Mouse (Mus musculus) adipocyte (in vitro differentiated cells): ENCODE results near the gene Ube2o.
"Not testable (repeated sequence)": the region's sequence is repeated elsewhere in the genome, so short reads cannot be mapped to it uniquely, and the experiment has no call there.

Experiments
- DNase-seq: peaks from one replicate; pipeline ENCODE4 v3.0.0-alpha.2; 2016; ENCODE audit warnings: low spot score

The Ube2o gene

GRCm38 (mm10) chr11:116615735-116616437, 34.6 kb upstream of the Ube2o start:
- DNase-seq: peak; percentile 48

GRCm38 (mm10) chr11:116613234-116613633, 32.0 kb upstream of the Ube2o start:
- no peak for DNase-seq

- DNase-seq: no peak
These were observed 31.3 kb upstream of the Ube2o start for GRCm38 (mm10) chr11:116612554-116612953.

DNA sequence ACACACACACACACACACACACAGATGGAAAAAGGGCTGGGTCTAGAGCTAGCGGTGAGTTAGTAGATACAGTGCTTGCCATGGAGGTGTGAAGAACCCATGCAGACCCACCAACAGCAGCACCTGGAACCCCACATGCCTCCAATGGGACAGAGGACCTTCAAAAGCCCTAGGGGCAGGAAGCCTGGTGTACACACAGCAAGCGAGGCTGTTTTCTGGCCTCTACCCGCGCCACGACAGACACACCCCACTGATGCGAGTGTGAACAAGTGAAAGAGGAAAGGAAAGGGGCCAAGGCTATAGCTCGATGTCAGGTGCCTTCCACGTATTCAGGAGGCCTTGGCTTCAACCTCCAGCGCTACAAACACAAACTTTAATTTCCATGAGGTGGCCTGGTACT, 30.6 kb upstream of the Ube2o start:
- DNase-seq: no peak

- not testable (repeated sequence) for DNase-seq
These were observed 29.9 kb upstream of the Ube2o start for GRCm38 (mm10) chr11:116611168-116611567.

DNA sequence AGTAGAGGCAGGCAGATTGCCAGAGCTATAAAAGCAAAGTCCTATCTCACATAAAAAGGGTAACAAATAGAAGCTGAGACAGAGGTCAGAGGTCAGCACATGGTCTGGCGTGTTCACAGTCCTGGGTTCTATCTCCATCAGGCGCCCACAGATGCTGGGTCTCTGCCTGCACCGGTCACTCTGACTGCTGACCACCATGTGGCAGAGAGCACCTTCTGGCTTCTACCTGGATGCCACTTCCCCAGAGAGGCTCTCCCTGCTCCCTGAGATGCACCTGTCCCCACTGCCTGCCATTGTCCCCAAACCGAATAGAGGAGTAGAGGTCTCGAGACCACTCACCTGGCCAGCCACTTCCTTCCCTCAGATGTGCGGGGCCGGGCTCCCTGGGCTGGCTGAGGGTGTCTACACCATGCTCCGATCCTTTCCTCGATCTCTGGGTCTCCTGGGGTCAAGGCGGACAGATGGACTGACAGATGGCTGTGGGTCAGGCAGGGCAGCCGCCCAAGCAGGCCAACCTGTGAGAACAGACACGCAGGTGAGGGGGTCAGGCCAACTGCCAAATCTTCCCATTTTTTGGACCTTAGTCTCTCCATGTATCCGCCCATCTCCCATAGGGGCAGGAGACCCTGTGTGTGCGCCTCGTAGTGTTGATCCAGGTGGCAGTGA, 28.9 kb upstream of the Ube2o start:
- no peak for DNase-seq

DNA sequence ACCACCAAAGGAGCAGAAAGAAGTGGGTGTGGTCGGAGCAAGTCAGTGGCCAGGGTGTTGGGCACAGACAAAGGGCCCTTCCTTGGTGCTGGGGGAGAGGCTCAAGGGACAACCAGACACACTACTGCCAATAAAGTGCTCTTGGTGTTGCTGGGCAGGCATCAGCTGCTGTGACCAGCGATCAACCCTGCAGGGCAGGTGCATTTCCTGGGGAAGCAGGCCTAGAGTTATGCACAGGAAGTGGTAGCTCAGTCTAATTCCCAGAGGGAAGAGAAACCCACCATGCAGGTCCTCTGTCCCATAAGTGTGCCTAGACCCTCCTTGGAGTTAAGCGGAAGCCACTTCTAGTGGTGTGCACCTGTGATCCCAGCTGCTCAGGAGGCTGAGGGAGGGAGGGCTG, 26.5 kb upstream of the Ube2o start:
- DNase-seq: no peak

DNA sequence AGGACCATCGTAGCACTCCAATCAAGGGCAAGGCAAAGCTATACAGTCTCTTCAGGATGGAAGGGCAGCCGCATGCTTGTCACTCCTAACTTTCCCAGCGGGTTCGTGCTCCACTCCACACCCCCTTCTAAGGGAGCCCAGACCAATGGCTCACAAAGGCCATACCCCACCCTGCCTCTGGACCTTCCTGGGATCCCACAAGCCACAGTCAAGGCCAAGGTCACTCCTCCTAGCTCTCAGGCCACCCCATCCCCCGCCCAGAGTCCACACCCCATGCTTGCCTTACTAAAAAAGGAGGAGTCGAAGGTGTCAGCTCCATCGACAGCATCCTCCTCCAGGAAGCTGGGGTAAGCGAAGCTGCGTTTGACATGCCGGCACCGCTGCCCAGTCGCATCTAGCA, 22.9 kb upstream of the Ube2o start:
- DNase-seq: no peak

GRCm38 (mm10) chr11:116603339-116603738, 22.1 kb upstream of the Ube2o start:
- DNase-seq: no peak

- DNase-seq: no peak
These were observed 20.8 kb upstream of the Ube2o start for GRCm38 (mm10) chr11:116602043-116602442.

DNA sequence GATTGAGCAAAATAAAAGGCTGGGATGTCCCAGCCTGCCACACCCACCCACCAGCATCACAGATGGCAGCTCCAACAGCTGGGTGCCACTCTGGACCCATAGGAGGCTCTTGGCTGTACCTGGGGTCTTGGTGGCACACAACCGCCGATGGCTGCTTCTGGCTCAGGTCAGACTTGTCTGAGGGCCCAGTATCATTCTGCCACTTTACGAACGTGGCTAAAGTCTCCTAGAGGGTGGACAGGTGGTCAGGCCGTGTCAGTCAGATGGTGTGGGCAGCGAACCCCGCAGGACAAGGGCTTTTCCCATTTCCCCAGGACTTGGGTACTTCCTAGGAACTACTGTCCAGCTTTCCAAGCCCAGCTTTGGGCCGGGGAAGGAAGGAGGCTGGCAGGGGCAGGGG, 19.9 kb upstream of the Ube2o start:
- no peak for DNase-seq

DNA sequence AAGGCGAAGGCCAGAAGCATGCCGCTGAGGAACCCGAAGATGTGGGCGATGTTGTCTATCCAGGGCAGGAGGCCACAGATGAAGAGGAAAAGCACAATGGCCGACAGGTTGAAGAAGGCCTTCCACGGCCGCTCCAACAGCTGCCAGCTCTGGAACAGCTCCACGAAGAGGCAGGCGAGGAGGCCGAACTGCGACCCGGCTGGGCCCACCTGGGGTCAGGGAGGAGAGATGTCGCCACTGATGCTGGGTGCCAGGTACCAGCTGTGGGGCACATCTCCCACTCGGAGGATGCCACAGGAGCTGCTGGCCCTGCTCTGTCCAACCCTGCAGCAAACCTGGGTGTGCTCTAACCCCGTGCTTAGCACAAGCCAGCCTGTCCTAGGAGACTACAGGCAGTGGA, 18.0 kb upstream of the Ube2o start:
- DNase-seq: no peak

DNA sequence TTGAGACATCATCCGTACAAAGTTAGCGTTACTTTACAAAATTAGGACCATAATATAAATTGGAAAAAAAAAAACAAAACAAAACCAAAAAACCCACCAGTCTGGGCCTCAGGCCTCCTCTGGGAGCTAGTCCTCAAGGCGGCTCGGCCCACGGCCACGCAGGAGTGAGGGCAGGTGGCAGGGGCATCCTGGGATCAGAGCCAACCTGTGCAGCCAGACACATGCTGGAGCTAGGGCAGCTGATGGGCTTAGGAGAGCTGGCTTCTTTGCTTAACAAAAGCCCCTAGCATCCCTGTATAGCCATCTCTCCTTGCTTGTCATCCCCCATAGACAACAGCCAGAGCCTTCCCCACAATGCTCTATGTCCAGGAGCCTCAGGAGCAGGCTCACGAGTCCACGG, 16.9 kb upstream of the Ube2o start:
- DNase-seq: no peak

DNA sequence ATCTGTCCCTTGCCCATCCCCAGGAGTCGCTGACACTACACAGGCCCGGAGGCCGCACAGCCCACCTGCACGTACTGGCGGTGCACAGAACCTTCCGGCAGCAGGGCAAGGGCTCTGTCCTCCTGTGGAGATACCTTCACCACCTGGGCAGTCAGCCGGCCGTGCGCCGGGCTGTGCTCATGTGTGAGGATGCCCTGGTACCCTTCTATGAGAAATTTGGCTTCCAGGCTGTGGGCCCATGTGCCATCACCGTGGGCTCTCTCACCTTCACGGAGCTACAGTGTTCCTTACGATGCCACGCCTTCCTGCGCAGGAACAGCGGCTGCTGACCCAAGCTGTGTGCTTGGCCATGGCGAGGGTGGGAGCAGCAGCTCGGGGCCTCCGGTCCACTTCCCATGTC, 15.5 kb upstream of the Ube2o start:
- DNase-seq: no peak

DNA sequence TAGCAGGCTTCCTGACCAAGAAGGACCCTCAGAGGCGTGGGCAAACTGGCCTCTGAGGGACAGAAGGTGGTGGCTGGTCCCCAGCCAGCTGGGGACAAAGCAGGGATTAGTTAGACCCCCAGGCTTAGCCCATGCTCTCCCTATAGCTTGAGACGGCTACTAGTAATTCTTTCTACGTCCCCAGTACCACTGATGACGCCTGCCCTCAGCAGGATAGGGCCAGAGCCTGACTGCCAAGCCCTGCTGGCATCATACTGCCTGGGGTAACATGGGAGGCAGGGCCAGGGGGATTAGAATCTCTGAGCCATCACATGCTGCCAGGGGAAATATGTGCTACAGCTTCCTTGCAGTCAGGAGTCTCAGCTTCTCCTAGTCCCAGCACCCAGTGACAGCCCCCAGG, 12.1 kb upstream of the Ube2o start:
- no peak for DNase-seq

- DNase-seq: peak; percentile 93
These were observed 11.2 kb upstream of the Ube2o start for GRCm38 (mm10) chr11:116592428-116592827.

DNA sequence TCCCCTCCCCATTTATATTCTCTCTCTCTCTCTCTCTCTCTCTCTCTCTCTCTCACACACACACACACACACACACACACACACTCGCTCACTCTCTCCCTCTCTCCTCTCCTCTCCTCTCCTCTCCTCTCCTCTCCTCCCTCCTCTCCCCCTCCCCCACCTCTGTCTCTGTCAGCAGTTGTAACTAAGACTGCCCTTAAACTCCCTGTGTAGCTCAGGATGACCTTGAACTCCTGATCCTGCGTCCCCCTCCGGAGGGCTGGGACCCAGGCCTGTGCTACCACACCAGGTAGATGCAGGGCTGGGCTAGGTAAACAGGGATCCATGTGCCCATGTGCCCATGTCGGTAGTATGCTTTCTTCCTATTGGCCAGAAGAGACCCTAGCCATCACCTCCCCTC, 10.4 kb upstream of the Ube2o start:
- no peak for DNase-seq

- no peak for DNase-seq
These were observed 8.3 kb upstream of the Ube2o start for GRCm38 (mm10) chr11:116589574-116589973.

DNA sequence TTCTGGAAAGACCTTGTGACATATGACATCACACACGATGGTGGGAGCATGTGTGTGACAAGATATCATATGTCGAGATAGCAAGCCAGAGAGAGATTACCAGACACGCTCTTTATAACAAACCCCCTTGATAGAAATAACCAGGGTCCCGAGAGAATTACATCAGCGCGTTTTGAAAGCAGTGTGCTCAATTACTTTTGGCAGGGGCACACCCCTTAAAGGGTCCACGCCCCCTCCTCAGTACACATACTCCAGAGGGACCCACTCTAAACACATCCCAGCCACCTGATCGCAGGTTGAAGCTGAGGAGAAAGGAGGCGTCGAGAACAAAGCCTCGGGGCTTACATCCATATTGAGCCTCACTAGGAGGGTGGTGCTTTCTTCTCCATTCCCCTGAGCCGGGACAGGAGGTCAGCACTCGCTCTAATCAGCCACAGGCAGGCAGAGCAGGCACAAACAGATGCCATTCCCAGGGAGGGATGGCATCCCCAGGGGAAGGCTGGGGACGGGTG, 7.8 kb upstream of the Ube2o start:
- DNase-seq: no peak

DNA sequence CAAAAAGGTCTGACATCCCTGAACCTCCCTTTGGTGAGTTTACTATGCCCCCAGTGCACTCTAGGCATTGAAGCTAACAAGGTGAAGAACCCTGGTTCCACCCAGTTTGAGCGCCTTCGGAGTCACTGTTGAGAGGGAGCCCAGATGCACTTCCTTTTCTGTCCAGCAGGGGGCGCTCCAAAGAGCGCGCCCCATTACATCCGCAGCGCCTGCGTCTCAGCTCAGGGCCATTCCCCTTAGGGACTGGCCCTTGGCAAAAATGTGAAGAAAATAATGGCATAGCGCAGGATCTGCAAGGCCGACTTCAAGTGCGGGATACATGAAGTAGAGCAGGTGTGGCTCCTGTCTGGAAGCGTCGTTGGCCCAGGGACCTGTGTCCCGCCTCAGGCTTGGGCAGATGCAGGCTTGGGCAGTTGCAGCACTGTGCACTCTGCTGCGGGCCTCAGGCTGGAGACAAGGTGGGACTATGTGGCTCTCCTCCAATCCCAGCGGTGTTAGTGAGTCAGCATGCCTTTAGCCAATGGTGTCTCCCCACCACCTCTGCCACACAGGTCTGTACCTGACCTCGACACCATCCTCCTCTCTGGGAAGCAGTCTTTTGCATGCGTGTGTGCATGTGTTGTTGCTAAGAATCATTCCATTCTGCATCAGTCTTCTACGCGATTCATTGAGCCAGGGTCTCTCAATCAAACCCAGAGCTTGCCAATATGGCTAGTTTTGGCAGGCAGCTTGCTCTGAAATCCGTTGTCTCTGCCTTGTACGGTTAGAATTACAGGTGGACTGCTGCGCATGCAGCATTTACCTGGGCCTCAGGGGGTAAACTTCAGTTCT, 5.8 kb upstream of the Ube2o start:
- peak; percentile 48 for DNase-seq

DNA sequence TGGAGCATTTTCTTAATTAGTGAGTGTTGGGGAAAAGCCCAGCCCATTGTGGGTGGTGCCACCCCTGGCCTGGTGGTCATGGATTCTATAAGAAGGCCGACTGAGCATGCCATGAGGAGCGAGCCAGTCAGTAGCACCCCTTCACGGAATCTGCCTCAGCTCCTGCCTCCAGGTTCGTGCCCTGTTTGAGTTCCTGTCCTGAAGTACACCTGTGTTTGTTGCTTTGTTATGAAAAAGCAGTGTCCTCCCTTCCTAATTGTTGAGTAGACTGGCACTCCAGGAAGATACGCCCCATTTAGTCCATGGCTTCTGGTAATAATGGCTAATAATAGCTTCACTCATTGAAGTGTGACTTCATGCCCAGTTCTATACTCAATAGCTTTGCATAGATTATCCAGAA, 5.1 kb upstream of the Ube2o start, which contains the start of gene Aanat:
Gene Aanat (plus strand): TSS at position 123 of the 400 bp plus-strand sequence.
- DNase-seq: no peak

GRCm38 (mm10) chr11:116585682-116586081, 4.4 kb upstream of the Ube2o start:
- no peak for DNase-seq
